Mouse (Mus musculus): Measurements from ENCODE around the gene Gnaz. TPM values are rescaled to one million over a fixed set of nuclear protein-coding genes. Genes with fewer than 3 reads are reported as not detected.

Gnaz gene
- polyA plus RNA-seq (2014; fragmentation: Nextera tagmentation; extraction: Ambion mirVana): 4.8 and 6.1 TPM in 2 replicates

DNA sequence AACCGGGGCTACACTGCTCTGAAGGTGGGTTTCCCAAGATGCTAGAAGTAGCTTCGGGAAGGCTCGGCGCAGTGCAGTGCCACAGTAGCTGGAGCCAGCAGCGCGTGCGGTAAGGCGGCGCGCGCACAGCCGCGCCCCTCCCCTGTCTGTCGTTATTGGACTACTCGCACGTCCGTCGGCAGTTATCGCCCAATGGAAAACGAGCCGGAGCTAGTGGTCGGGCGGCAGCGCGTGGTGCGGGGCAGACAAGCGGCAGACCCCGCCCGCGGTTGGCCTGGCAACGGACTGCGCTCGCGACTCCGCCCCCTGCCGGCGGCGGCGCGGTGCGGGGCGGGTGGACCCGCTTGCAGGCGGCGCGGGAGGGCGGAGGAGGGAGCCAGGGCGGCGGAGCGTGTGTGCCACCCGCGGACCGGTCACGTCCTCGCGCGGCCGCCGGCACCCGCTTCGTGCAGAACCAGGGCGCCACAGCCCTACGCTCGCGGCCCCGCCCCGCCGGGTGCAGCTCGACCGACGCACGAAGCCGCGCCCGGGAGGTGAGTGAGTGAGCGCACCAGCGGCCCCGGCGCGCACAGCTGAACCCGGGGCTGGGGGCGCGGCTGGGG lies at the start of gene Gnaz:
Gnaz (plus strand) TSS at position 328 of the 602 bp plus-strand sequence.
- Histone ChIP-seq H3K4me1 (ENCODE audit: control insufficient read depth, insufficient read depth, low read length) (peaks cover 12% of the 10 kb centered on the region; the same call in 1 of the 2 replicates), H3K27ac (ENCODE audit: low read length) (no peak within 1 kb of the TSS), H3K4me2 (replicated peaks; ENCODE audit: low read depth, low read length) (peak within 1 kb of the TSS; percentile 96), H3K36me3 (ENCODE audit: control insufficient read depth, insufficient read depth, low read length) (no peaks in the 10 kb centered on the region), H3K27me3 (ENCODE audit: control insufficient read depth, insufficient read depth, low read length) (no peaks in the 10 kb centered on the region), H3K4me3 (ENCODE audit: low read depth, low read length) (peak within 1 kb of the TSS; percentile 56), H3K9me3 (ENCODE audit: control insufficient read depth, low read depth, low read length) (no peaks in the 10 kb centered on the region), H3K9ac (replicated peaks; ENCODE audit: low read depth, low read length) (peak within 1 kb of the TSS; percentile 36; the same call in 1 of the 2 replicates)
- 0% methylated on average over 66 of the region's 83 CpGs for WGBS
- ATAC-seq (ENCODE audit: insufficient number of reproducible peaks, insufficient read depth, low FRiP score, low read depth): peak; percentile 96

DNA sequence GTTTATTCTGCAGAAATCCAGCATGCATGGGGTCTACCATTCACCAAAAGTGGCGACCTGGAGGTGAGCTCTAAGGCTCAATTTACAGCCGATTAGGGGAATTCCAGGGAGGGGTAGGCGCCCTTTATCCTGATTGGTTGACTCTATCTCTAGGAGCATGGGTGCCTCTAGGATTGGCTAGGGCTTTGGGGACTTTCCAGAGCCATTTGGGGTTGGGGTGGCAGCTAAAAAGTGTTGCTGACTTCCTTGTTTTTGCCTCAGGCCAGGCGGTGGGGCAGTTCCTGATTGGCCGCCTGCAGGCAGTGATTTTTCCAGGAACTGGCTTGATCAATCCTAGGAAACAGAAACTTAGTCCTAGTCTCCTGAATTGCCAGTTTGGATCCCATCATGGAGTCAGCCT lies 47.7 kb upstream of the Gnaz start:
- H3K4me3 ChIP-seq (ENCODE audit: low read depth, low read length): no peak overlapping the region
- no peaks in the 10 kb centered on the region for H3K27me3 ChIP-seq (ENCODE audit: control insufficient read depth, insufficient read depth, low read length)
- no peaks in the 10 kb centered on the region for H3K36me3 ChIP-seq (ENCODE audit: control insufficient read depth, insufficient read depth, low read length)
- H3K4me2 ChIP-seq (replicated peaks; ENCODE audit: low read depth, low read length): no peak overlapping the region
- 29% methylated on average over 5 of the region's 5 CpGs for WGBS
- no peak overlapping the region for H3K9ac ChIP-seq (replicated peaks; ENCODE audit: low read depth, low read length)
- H3K9me3 ChIP-seq (ENCODE audit: control insufficient read depth, low read depth, low read length): no peaks in the 10 kb centered on the region
- no peaks in the 10 kb centered on the region for H3K4me1 ChIP-seq (ENCODE audit: control insufficient read depth, insufficient read depth, low read length)
- ATAC-seq (ENCODE audit: insufficient number of reproducible peaks, insufficient read depth, low FRiP score, low read depth): no peak
- no peak overlapping the region for H3K27ac ChIP-seq (ENCODE audit: low read length)

DNA sequence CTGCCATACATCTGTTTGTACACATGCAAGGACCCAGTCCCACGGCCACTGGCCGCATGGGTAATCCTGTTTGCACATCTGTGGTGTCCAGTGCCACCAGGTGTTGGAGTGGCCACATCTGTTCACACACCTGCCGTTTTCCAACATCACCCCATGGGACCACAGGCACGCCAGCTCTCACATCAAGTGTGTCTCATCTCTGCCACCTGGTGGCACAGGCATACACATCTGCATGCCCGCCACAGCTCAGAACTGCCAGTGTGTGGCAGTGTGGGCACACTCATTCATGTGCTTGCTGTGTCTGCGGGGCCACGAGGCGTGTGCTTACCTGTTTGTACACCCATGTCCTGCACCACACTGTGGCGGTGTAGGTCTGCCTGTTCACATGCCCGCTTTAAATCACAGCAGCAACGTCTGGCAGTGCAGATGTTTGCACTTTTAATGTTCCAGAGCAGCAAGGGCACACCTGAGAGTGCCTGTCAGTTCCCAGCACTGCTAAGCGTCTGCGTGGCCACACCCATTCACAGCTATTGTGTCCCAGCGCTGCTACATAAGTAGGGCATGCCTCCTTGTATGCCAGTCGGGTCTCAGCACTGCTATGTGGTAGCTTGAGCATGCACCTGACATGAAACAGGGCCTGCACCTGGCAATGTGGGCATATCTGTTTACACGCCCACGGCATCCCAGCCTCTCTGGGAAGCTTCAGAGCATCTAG lies 46.0 kb upstream of the Gnaz start:
- no peak overlapping the region for H3K9ac ChIP-seq (replicated peaks; ENCODE audit: low read depth, low read length)
- 0 out of 2 replicates have a peak, but pooled peaks cover 4% of the 10 kb centered on the region for H3K4me1 ChIP-seq (ENCODE audit: control insufficient read depth, insufficient read depth, low read length)
- H3K4me2 ChIP-seq (replicated peaks; ENCODE audit: low read depth, low read length): no peak overlapping the region
- ATAC-seq (ENCODE audit: insufficient number of reproducible peaks, insufficient read depth, low FRiP score, low read depth): peak; percentile 61
- no peaks in the 10 kb centered on the region for H3K27me3 ChIP-seq (ENCODE audit: control insufficient read depth, insufficient read depth, low read length)
- no peak overlapping the region for H3K27ac ChIP-seq (ENCODE audit: low read length)
- whole genome bisulfite sequencing: 38% methylated on average over 17 of the region's 17 CpGs
- no peaks in the 10 kb centered on the region for H3K36me3 ChIP-seq (ENCODE audit: control insufficient read depth, insufficient read depth, low read length)
- H3K9me3 ChIP-seq (ENCODE audit: control insufficient read depth, low read depth, low read length): no peaks in the 10 kb centered on the region
- H3K4me3 ChIP-seq (ENCODE audit: low read depth, low read length): no peak overlapping the region

DNA sequence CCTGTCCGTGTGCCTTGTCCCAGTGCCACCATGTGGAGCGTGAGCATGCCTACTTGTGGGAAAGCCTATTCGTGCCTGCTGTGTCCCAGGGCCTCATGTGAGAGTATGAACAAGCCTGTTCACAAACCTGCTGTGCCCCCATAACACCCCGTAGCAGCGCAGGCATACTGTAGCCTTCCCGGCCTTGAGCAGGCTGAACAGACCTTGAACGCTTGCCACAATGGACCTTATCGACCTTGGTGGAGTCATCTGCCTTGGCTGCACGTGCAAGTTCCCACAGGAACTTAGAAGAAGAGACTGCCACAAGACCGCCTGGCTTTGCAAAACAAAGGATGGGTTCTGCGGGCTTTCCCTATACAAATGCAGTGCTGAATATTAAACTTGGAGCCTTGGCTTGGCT lies 45.4 kb upstream of the Gnaz start:
- Histone ChIP-seq H3K27ac (ENCODE audit: low read length) (no peak overlapping the region), H3K4me1 (ENCODE audit: control insufficient read depth, insufficient read depth, low read length) (0 out of 2 replicates have a peak, but pooled peaks cover 4% of the 10 kb centered on the region), H3K9me3 (ENCODE audit: control insufficient read depth, low read depth, low read length) (no peaks in the 10 kb centered on the region), H3K36me3 (ENCODE audit: control insufficient read depth, insufficient read depth, low read length) (no peaks in the 10 kb centered on the region), H3K27me3 (ENCODE audit: control insufficient read depth, insufficient read depth, low read length) (no peaks in the 10 kb centered on the region), H3K9ac (replicated peaks; ENCODE audit: low read depth, low read length) (no peak overlapping the region), H3K4me3 (ENCODE audit: low read depth, low read length) (no peak overlapping the region), H3K4me2 (replicated peaks; ENCODE audit: low read depth, low read length) (no peak overlapping the region)
- ATAC-seq (ENCODE audit: insufficient number of reproducible peaks, insufficient read depth, low FRiP score, low read depth): no peak
- WGBS: 81% methylated on average over 11 of the region's 11 CpGs

DNA sequence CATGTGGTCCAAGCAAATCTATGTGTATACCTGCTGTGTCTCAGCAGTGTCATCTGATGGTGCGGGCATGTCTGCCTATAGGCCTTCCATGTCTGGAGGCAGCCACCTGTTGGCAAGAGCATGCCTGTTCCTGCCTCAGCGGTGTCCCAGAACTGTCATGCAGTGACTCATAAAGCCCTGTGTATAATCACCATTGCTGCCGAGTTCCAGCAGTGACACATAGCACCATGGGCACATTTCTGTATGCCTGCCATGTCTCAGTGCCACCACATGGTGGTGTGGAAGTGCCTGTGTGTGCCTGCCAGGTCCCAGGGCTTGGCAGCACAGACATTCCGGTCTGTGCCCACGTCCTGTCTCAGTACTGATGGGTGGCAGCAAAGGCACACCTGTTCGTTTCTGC lies 44.2 kb upstream of the Gnaz start:
- H3K9me3 ChIP-seq (ENCODE audit: control insufficient read depth, low read depth, low read length): no peaks in the 10 kb centered on the region
- no peak overlapping the region for H3K4me3 ChIP-seq (ENCODE audit: low read depth, low read length)
- no peaks in the 10 kb centered on the region for H3K27me3 ChIP-seq (ENCODE audit: control insufficient read depth, insufficient read depth, low read length)
- H3K36me3 ChIP-seq (ENCODE audit: control insufficient read depth, insufficient read depth, low read length): no peaks in the 10 kb centered on the region
- ATAC-seq (ENCODE audit: insufficient number of reproducible peaks, insufficient read depth, low FRiP score, low read depth): no peak
- H3K4me2 ChIP-seq (replicated peaks; ENCODE audit: low read depth, low read length): no peak overlapping the region
- H3K27ac ChIP-seq (ENCODE audit: low read length): no peak overlapping the region
- 68% methylated on average over 6 of the region's 6 CpGs for WGBS
- no peak overlapping the region for H3K9ac ChIP-seq (replicated peaks; ENCODE audit: low read depth, low read length)
- 0 out of 2 replicates have a peak, but pooled peaks cover 4% of the 10 kb centered on the region for H3K4me1 ChIP-seq (ENCODE audit: control insufficient read depth, insufficient read depth, low read length)

DNA sequence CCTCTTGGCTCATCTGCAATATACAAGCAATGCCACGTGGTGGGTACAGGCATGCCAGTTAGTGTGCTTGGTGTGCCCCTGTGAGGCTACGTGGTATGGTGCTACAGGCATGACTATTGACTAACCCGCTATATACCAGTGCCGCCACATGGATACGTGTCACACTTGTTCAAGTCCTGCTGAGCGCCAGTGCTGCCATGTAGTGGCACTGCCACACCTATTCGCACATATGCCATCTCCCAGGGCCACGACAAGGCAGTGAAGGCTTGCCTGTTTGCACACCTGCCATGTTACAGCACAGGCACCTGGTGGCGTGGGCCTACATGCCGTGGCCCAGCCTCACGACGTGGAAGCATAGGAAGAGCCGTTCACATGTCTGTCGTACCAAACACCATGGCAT lies 42.7 kb upstream of the Gnaz start:
- ATAC-seq (ENCODE audit: insufficient number of reproducible peaks, insufficient read depth, low FRiP score, low read depth): no peak
- Histone ChIP-seq H3K27ac (ENCODE audit: low read length) (no peak overlapping the region), H3K4me2 (replicated peaks; ENCODE audit: low read depth, low read length) (no peak overlapping the region), H3K27me3 (ENCODE audit: control insufficient read depth, insufficient read depth, low read length) (no peaks in the 10 kb centered on the region), H3K4me3 (ENCODE audit: low read depth, low read length) (no peak overlapping the region), H3K4me1 (ENCODE audit: control insufficient read depth, insufficient read depth, low read length) (0 out of 2 replicates have a peak, but pooled peaks cover 4% of the 10 kb centered on the region), H3K9ac (replicated peaks; ENCODE audit: low read depth, low read length) (no peak overlapping the region), H3K36me3 (ENCODE audit: control insufficient read depth, insufficient read depth, low read length) (no peaks in the 10 kb centered on the region), H3K9me3 (ENCODE audit: control insufficient read depth, low read depth, low read length) (no peaks in the 10 kb centered on the region)
- 93% methylated on average over 14 of the region's 14 CpGs for WGBS

DNA sequence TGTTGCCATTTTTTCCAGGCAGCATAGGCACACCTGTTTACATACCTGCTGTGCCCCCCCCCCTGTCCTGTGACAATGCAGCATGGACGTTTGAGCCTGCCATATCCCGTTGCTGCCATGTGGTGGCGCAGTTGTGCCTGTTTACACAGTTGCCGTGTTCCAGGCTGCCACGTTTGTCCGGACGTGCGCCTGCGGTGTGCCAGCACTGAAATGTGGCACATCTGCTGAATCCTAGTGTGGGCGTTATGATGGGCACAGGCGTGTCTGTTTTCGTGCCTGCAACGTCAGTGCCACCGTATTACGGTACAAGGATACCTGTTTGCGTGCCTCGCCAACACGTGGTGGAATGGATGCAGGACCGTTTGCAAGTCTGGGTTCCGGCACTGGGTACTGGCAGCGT lies 41.7 kb upstream of the Gnaz start:
- no peak overlapping the region for H3K27ac ChIP-seq (ENCODE audit: low read length)
- H3K36me3 ChIP-seq (ENCODE audit: control insufficient read depth, insufficient read depth, low read length): no peaks in the 10 kb centered on the region
- H3K9me3 ChIP-seq (ENCODE audit: control insufficient read depth, low read depth, low read length): no peaks in the 10 kb centered on the region
- no peak overlapping the region for H3K9ac ChIP-seq (replicated peaks; ENCODE audit: low read depth, low read length)
- ATAC-seq (ENCODE audit: insufficient number of reproducible peaks, insufficient read depth, low FRiP score, low read depth): no peak
- H3K4me1 ChIP-seq (ENCODE audit: control insufficient read depth, insufficient read depth, low read length): 0 out of 2 replicates have a peak, but pooled peaks cover 4% of the 10 kb centered on the region
- no peaks in the 10 kb centered on the region for H3K27me3 ChIP-seq (ENCODE audit: control insufficient read depth, insufficient read depth, low read length)
- H3K4me3 ChIP-seq (ENCODE audit: low read depth, low read length): no peak overlapping the region
- peak overlapping the region; percentile 23; the same call in 1 of the 2 replicates for H3K4me2 ChIP-seq (replicated peaks; ENCODE audit: low read depth, low read length)
- WGBS: 13% methylated on average over 21 of the region's 21 CpGs

DNA sequence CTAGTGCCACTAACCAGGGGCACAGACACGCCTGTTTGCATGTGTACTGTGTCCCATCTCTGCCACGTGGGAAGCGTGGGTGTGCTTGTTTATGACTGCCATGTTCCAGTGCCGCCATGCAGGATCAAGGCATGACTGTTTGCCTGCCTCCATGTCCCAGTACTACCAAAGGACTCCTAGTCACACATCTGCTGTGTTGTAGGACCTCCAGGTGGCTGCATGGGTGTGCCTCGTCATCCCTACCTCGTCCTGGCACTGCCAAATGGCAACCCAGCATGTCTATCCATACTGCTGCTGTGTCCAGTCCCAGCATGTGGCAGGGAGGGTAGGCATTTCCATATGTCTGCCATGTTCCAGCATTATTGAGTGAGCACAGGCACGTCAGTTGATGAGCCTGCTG lies 38.7 kb upstream of the Gnaz start:
- WGBS: 79% methylated on average over 7 of the region's 7 CpGs
- ATAC-seq (ENCODE audit: insufficient number of reproducible peaks, insufficient read depth, low FRiP score, low read depth): no peak

More for the DNA sequence above, 38.7 kb upstream of the Gnaz start:
- Histone ChIP-seq H3K4me3 (ENCODE audit: low read depth, low read length) (no peak overlapping the region), H3K27ac (ENCODE audit: low read length) (no peak overlapping the region), H3K9ac (replicated peaks; ENCODE audit: low read depth, low read length) (no peak overlapping the region), H3K27me3 (ENCODE audit: control insufficient read depth, insufficient read depth, low read length) (no peaks in the 10 kb centered on the region), H3K4me2 (replicated peaks; ENCODE audit: low read depth, low read length) (no peak overlapping the region), H3K36me3 (ENCODE audit: control insufficient read depth, insufficient read depth, low read length) (no peaks in the 10 kb centered on the region), H3K4me1 (ENCODE audit: control insufficient read depth, insufficient read depth, low read length) (0 out of 2 replicates have a peak, but pooled peaks cover 4% of the 10 kb centered on the region), H3K9me3 (ENCODE audit: control insufficient read depth, low read depth, low read length) (no peaks in the 10 kb centered on the region)
